Mouse (Mus musculus): ENCODE measurements at regions not wholly inside any gene's neighbourhood (a gene's known extent, or its start where the extent isn't known, plus 50 kb on each side); places are given as distances from the start of the nearest gene placed in this dataset.

DNA sequence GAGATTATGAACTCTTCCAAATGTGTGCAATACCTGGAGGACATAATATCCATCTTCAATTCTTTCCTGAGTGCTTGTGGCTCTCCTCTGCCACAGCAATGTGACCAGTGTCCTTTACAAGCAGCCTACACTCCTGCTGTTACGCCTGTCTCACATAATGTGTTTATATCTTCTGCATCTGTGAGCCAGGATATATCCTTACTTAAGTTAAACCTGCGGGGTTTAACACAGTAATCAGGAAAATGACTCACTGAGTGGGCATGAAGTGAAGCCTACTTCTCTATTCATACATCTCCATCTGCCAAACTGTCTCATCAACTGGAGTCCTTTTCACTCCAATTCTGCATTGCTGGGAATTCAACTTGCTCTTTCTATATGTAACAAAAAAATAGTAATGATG lies 3453.9 kb downstream of the 9330182O14Rik start:
- H3K4me1 ChIP-seq (ENCODE audit: control insufficient read depth in 1 of 2, insufficient read depth in 2 of 2) = peaks cover 4 to 7% of the 10 kb centered on the region in 2 experiments; a peak in 3 of 4 replicates
- H3K9me3 ChIP-seq (replicated peaks; ENCODE audit: low read length) = no peaks in the 10 kb centered on the region
- in situ Hi-C loops (cut with MboI; ENCODE audit: low pct_ligation_motif_present, low pct_unique_long_range_greater_than_20kb, low sequenced_read_pairs) = no loop called here
- no peak overlapping the region for H3K27ac ChIP-seq (ENCODE audit: insufficient read depth, low read depth)
- no peaks in the 10 kb centered on the region for H3K27me3 ChIP-seq (replicated peaks)
- no peak for TF ChIP-seq HCFC1 (IDR thresholded peaks at IDR 0.05; ENCODE audit: low read depth, low read length)
- no peak for TF ChIP-seq GABPA (IDR thresholded peaks at IDR 0.05; ENCODE audit: insufficient replicate concordance, low read depth, low read length)
- TF ChIP-seq CHD2 (IDR thresholded peaks at IDR 0.05; ENCODE audit: low read length) = no peak
- TF ChIP-seq UBTF (IDR thresholded peaks at IDR 0.05; ENCODE audit: low read depth, low read length) = no peak
- no peak for TF ChIP-seq MYC (IDR thresholded peaks at IDR 0.05; ENCODE audit: low read depth, low read length)
- no peak for TF ChIP-seq KAT2A (IDR thresholded peaks at IDR 0.05; ENCODE audit: insufficient replicate concordance, low read length)
- no peak for TF ChIP-seq ETS1 (conservative IDR thresholded peaks at IDR 0.05; ENCODE audit: low read depth, low read length)
- no peak for TF ChIP-seq USF1 (IDR thresholded peaks at IDR 0.05; ENCODE audit: low read depth, low read length)
- no peak for TF ChIP-seq NRF1 (IDR thresholded peaks at IDR 0.05; ENCODE audit: low read depth, low read length)
- no peak for TF ChIP-seq POLR2A (IDR thresholded peaks at IDR 0.05; ENCODE audit: low read depth, low read length)
- TF ChIP-seq JUN (IDR thresholded peaks at IDR 0.05; ENCODE audit: insufficient read depth, low read depth, low read length) = no peak
- no peak for TF ChIP-seq RCOR1 (conservative IDR thresholded peaks at IDR 0.05; ENCODE audit: low read depth, low read length)
- no peak for TF ChIP-seq ZKSCAN1 (IDR thresholded peaks at IDR 0.05; ENCODE audit: borderline replicate concordance, low read depth, low read length)
- no peak for TF ChIP-seq MAX (IDR thresholded peaks at IDR 0.05; ENCODE audit: low read length)
- no peak for TF ChIP-seq JUND (conservative IDR thresholded peaks at IDR 0.05; ENCODE audit: low read depth, low read length)
- TF ChIP-seq IRF4 (IDR thresholded peaks at IDR 0.05; ENCODE audit: low read depth, low read length) = no peak
- TF ChIP-seq CTCF (conservative IDR thresholded peaks at IDR 0.05 in 1 of 2, IDR thresholded peaks at IDR 0.05 in 1 of 2; ENCODE audit: low read depth in 2 of 2, low read length in 2 of 2) = no peak
- no peak overlapping the region for H3K4me3 ChIP-seq (replicated peaks in 1 of 3; ENCODE audit: low read depth in 2 of 3, low read length in 2 of 3, poor library complexity in 1 of 3)
- no peak overlapping the region for H3K4me2 ChIP-seq (ENCODE audit: insufficient read depth, low read depth, poor library complexity, severe bottlenecking)
- no peaks in the 10 kb centered on the region for H3K36me3 ChIP-seq (replicated peaks in 1 of 2; ENCODE audit: control insufficient read depth in 1 of 2, insufficient read depth in 1 of 2, low read length in 1 of 2)
- no peaks in the 10 kb centered on the region for H3K79me2 ChIP-seq (replicated peaks; ENCODE audit: control insufficient read depth, extremely low read depth, insufficient read depth, poor library complexity, severe bottlenecking)
- H3K9ac ChIP-seq (ENCODE audit: insufficient read depth, low read depth) = no peak overlapping the region
- dilution Hi-C loops (cut with MboI; ENCODE audit: extremely low pct_ligation_motif_present, extremely low pct_unique_long_range_greater_than_20kb, low sequenced_read_pairs) = no loop called here
- no peak for DNase-seq (ENCODE audit: extremely low read depth)

DNA sequence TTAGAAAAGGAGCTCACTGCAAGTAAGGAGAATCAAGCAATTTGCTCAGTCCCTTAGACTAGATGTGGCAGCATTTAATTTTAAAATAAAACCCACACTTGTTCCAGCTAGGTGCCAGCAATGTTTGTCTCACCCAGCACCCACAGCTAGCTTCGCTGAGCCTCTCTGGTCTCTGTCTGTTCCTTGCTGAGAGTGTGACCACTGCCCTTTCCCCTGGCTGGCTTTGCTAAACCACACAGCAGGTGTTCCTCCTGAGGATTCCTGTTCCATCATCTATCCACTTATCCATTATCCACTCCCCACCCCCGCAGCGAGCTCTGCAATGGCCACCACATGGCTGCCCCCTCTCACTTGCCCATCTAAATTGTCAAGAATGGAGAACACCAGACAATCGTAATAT lies 3473.5 kb downstream of the 9330182O14Rik start:
- no peaks in the 10 kb centered on the region for H3K9me3 ChIP-seq (replicated peaks; ENCODE audit: low read length)
- H3K36me3 ChIP-seq (replicated peaks in 1 of 2; ENCODE audit: control insufficient read depth in 1 of 2, insufficient read depth in 1 of 2, low read length in 1 of 2) = no peaks in the 10 kb centered on the region
- dilution Hi-C loops (cut with MboI; ENCODE audit: extremely low pct_ligation_motif_present, extremely low pct_unique_long_range_greater_than_20kb, low sequenced_read_pairs) (no loop called here), in situ Hi-C loops (cut with MboI; ENCODE audit: low pct_ligation_motif_present, low pct_unique_long_range_greater_than_20kb, low sequenced_read_pairs) (no loop called here)
- H3K27ac ChIP-seq (ENCODE audit: insufficient read depth, low read depth) = no peak overlapping the region
- no peak for TF ChIP-seq TBP (conservative IDR thresholded peaks at IDR 0.05; ENCODE audit: low read depth, low read length)
- no peak for TF ChIP-seq CHD1 (IDR thresholded peaks at IDR 0.05; ENCODE audit: low read depth, low read length)
- no peak for TF ChIP-seq JUND (conservative IDR thresholded peaks at IDR 0.05; ENCODE audit: low read depth, low read length)
- no peak for TF ChIP-seq GABPA (IDR thresholded peaks at IDR 0.05; ENCODE audit: insufficient replicate concordance, low read depth, low read length)
- no peak for TF ChIP-seq ETS1 (conservative IDR thresholded peaks at IDR 0.05; ENCODE audit: low read depth, low read length)
- no peak for TF ChIP-seq SMC3 (IDR thresholded peaks at IDR 0.05; ENCODE audit: low read depth, low read length)
- no peak for TF ChIP-seq MAX (IDR thresholded peaks at IDR 0.05; ENCODE audit: low read length)
- TF ChIP-seq RAD21 (IDR thresholded peaks at IDR 0.05; ENCODE audit: low read depth, low read length) = no peak
- no peaks in the 10 kb centered on the region for H3K27me3 ChIP-seq (replicated peaks)
- H3K9ac ChIP-seq (ENCODE audit: insufficient read depth, low read depth) = no peak overlapping the region
- no peak for DNase-seq (ENCODE audit: extremely low read depth)
- H3K4me1 ChIP-seq (ENCODE audit: control insufficient read depth in 1 of 2, insufficient read depth in 2 of 2) = peaks cover 0 to 19% of the 10 kb centered on the region in 2 experiments; a peak in 2 of 4 replicates
- no peak overlapping the region for H3K4me2 ChIP-seq (ENCODE audit: insufficient read depth, low read depth, poor library complexity, severe bottlenecking)
- no peaks in the 10 kb centered on the region for H3K79me2 ChIP-seq (replicated peaks; ENCODE audit: control insufficient read depth, extremely low read depth, insufficient read depth, poor library complexity, severe bottlenecking)
- H3K4me3 ChIP-seq (replicated peaks in 1 of 3; ENCODE audit: low read depth in 2 of 3, low read length in 2 of 3, poor library complexity in 1 of 3) = no peak overlapping the region

Data from CH12.LX (cell line).